Mouse (Mus musculus) erythroblast, embryonic 14.5 days (primary cell): ENCODE results near the gene Zfp978.
"Not testable (repeated sequence)": the region's sequence is repeated elsewhere in the genome, so short reads cannot be mapped to it uniquely, and the experiment has no call there.

Experiments
- GATA1 ChIP-seq: IDR thresholded peaks from 2 replicates; pipeline ENCODE4 v1.6.1; 2012; ENCODE audit warnings: low read length, inconsistent platforms, mixed read lengths
- TAL1 ChIP-seq: IDR thresholded peaks from 3 replicates; pipeline ENCODE4 v1.6.1; 2012; ENCODE audit warnings: low read length, inconsistent platforms, mixed read lengths

DNA sequence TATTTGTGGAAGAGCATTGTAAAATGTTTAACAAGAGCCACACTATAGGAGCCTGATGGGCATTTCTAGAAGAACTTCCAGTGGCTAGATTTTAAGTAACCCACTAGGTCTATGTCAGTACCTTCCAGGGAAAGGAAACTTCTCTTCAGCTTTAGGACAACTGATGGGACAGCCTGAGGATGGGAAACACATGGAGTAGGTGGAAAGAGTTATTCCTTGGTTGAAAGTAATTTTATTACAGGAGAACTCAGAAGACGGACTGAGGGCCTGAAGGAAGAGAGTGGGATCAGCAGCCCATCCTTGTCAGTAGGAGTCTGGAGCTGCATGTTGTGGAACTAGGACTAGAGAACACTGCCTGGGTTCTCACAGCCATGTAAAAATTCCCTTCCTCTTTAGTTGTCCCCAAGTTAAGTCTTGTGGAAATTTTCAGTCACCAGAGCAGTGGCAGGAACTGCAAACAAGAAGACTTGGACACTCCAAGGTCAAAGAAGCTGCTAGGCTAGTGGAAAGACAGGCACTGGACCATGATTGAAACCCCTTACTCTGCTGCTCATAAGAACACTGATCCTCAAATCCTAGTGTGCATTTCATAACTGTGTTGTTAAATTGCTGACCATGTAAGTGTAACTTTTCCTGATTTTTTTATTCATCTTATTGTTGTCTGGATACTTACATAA is 25.3 kb upstream of the Zfp978 start:
- TF ChIP-seq TAL1, GATA1: not testable (repeated sequence)
